Mouse (Mus musculus): ENCODE data around the gene Lifr.
A peak's percentile ranks its signal among the peaks of the same experiment; 100 is the strongest.

Gene Lifr

GRCm38 (mm10) chr15:7159869-7160268 is 69.5 kb downstream of the Lifr start:
- DNase-seq (ENCODE audit: low spot score), result no peak

- DNase-seq (ENCODE audit: low spot score), result no peak
Observed at GRCm38 (mm10) chr15:7160321-7160720, 69.9 kb downstream of the Lifr start.

- no peak for DNase-seq (ENCODE audit: low spot score)
Observed at GRCm38 (mm10) chr15:7163851-7164250, 73.4 kb downstream of the Lifr start.

- no peak for DNase-seq (ENCODE audit: low spot score)
Observed at GRCm38 (mm10) chr15:7166735-7167134, 76.3 kb downstream of the Lifr start.

GRCm38 (mm10) chr15:7167238-7167905 is 77.0 kb downstream of the Lifr start:
- DNase-seq (ENCODE audit: low spot score), result no peak

GRCm38 (mm10) chr15:7167906-7168532 is 77.6 kb downstream of the Lifr start:
- DNase-seq (ENCODE audit: low spot score), result no peak

- DNase-seq (ENCODE audit: low spot score), result peak; percentile 24
Observed at GRCm38 (mm10) chr15:7172875-7173274, 82.5 kb downstream of the Lifr start.

- DNase-seq (ENCODE audit: low spot score), result no peak
Observed at GRCm38 (mm10) chr15:7173346-7173745, 82.9 kb downstream of the Lifr start.

- no peak for DNase-seq (ENCODE audit: low spot score)
Observed at GRCm38 (mm10) chr15:7173776-7174175, 83.4 kb downstream of the Lifr start.

GRCm38 (mm10) chr15:7180576-7180975 is 90.2 kb downstream of the Lifr start:
- no peak for DNase-seq (ENCODE audit: low spot score)

GRCm38 (mm10) chr15:7187682-7188081 is 97.3 kb downstream of the Lifr start:
- no peak for DNase-seq (ENCODE audit: low spot score)

- no peak for DNase-seq (ENCODE audit: low spot score)
Observed at GRCm38 (mm10) chr15:7189678-7190454, 99.5 kb downstream of the Lifr start.

GRCm38 (mm10) chr15:7191074-7191473 is 100.7 kb downstream of the Lifr start:
- DNase-seq (ENCODE audit: low spot score), result no peak

GRCm38 (mm10) chr15:7192582-7192981 is 102.2 kb downstream of the Lifr start:
- DNase-seq (ENCODE audit: low spot score), result no peak

- no peak for DNase-seq (ENCODE audit: low spot score)
Observed at GRCm38 (mm10) chr15:7194147-7194720, 103.8 kb downstream of the Lifr start.

- DNase-seq (ENCODE audit: low spot score), result peak; percentile 21
Observed at GRCm38 (mm10) chr15:7194748-7195221, 104.4 kb downstream of the Lifr start.

- no peak for DNase-seq (ENCODE audit: low spot score)
Observed at GRCm38 (mm10) chr15:7197652-7198445, 107.4 kb downstream of the Lifr start.

GRCm38 (mm10) chr15:7198816-7199215 is 108.4 kb downstream of the Lifr start:
- DNase-seq (ENCODE audit: low spot score), result peak; percentile 59

- no peak for DNase-seq (ENCODE audit: low spot score)
Observed at GRCm38 (mm10) chr15:7200286-7200685, 109.9 kb downstream of the Lifr start.

- peak; percentile 29 for DNase-seq (ENCODE audit: low spot score)
Observed at GRCm38 (mm10) chr15:7201421-7202380, 111.3 kb downstream of the Lifr start.

- DNase-seq (ENCODE audit: low spot score), result no peak
Observed at GRCm38 (mm10) chr15:7202981-7203380, 112.6 kb downstream of the Lifr start.

Data from adipocyte (in vitro differentiated cells).